Mouse (Mus musculus) thymus, postnatal 0 days (tissue): ENCODE data around the gene Cdc6. TPM values are rescaled to one million over a fixed set of nuclear protein-coding genes. Genes with fewer than 3 reads are reported as not detected.
"Not testable (repeated sequence)": the region's sequence is repeated elsewhere in the genome, so short reads cannot be mapped to it uniquely, and the experiment has no call there.

Experiments
- DNase-seq: peaks from one replicate; pipeline ENCODE4 v3.0.0-alpha.2; 2015; ENCODE audit warnings: low spot score
- polyA plus RNA-seq: library from polyadenylated mRNA; unstranded; fragments of >200 nt; fragmentation: Nextera tagmentation; extraction: Ambion mirVana; gene quantifications from 2 replicates; pipeline ENCODE4 v1.2.1, GENCODE M21; 2015

The Cdc6 gene
- polyA plus RNA-seq, 1 experiment from 2014 or later: 40.6 TPM

DNA sequence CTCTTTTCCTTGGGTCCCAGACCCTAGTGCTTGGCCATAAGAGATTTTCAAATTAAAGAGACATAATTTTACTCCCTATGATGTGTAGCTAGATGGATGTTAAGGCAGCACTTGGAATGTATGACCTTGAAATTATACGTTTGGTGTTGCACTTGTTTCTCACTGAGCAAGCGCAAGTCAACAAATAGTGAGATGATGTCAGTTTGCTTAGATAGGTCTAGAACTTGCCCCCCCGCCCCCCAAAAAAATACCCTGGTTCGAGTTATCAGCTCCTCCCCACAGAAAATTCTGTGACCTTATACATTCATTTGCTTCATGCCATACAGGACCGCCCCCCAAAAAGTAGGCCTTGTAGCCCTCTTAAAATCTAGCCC lies 551 bp upstream of the Cdc6 start:
- no peak for DNase-seq

- DNase-seq: peak; percentile 82
Observed at GRCm38 (mm10) chr11:98909654-98910053, 2.1 kb downstream of the Cdc6 start.

DNA sequence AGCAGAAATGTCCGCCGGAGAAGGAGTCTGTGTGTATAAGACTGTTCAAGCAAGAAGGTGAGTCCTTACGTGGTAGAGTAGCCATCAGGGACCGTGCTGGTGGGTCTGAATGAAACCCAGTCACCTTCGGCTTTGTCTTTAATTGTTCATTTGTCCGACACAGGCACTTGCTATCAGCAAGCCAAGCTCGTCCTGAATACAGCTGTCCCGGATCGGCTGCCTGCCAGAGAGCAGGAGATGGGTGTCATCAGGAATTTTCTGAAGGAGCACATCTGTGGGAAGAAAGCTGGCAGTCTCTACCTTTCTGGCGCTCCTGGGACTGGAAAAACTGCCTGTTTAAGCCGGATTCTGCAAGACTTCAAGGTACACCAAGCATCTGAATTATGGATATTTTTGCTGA lies 2.8 kb downstream of the Cdc6 start:
- DNase-seq: no peak

GRCm38 (mm10) chr11:98911498-98911897 lies 3.9 kb downstream of the Cdc6 start:
- no peak for DNase-seq

DNA sequence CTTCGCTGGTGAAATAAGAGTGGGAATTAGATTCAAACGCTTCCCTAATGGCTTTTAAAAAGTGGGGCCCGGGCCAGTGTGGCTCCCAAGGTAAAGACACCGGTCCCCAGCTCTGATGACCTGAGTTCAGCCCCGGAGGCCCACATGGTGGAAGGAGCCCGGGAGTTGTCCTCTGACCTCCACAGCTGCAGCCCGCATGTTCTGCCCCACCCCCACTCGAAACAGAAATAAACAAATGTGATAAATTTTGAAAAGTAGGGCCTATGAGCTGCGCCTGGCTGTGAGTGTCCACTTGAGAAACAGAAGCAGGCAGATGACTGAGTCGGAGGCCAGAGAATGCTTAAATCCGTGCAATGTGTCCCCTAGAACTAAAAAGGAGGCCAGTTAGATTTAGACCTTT lies 6.6 kb downstream of the Cdc6 start:
- no peak for DNase-seq

GRCm38 (mm10) chr11:98916376-98916775 lies 8.8 kb downstream of the Cdc6 start:
- peak; percentile 57 for DNase-seq

- DNase-seq: no peak
Observed at GRCm38 (mm10) chr11:98917428-98918005, 9.9 kb downstream of the Cdc6 start.

GRCm38 (mm10) chr11:98918231-98918630 lies 10.6 kb downstream of the Cdc6 start:
- peak; percentile 62 for DNase-seq

DNA sequence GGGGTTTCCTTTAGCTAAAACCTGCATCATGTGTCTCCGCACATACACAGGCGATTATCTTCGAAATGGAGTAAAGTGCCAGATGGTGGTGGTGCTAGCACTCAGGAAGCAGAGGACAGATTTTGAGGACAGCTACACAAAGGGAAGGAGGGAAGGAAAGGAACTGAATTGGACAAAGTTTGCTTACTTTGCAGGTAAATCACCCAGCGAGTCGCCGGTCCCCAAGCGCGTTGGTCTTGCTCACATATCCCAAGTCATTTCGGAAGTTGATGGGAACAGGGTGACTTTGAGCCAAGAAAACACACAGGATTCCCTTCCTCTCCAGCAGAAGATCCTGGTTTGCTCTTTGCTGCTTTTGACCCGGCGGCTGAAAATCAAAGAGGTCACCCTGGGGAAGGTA lies 11.4 kb downstream of the Cdc6 start:
- DNase-seq: no peak

DNA sequence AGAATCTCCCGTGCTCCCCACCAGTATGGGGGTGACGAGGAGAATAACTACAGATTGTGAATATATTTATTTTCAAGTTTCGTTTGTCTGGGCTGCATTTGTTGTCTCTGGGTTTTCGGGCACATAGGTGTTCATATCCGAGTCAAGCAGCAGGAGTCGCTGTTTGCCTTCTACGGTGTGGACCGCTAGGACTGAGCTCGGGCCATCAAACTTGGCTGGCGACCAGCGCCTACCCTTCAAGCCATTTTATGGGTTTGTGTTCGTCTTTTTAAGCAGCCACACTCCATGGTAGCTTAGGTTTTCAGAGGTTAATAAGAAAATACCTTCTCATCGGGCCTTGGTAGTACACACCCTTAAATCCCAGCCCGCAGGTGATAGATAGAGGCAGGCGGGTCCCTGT lies 14.2 kb downstream of the Cdc6 start:
- DNase-seq: not testable (repeated sequence)

- DNase-seq: peak; percentile 66
Observed at GRCm38 (mm10) chr11:98922307-98922706, 14.7 kb downstream of the Cdc6 start.

GRCm38 (mm10) chr11:98922851-98923711 lies 15.5 kb downstream of the Cdc6 start:
- DNase-seq: not testable (repeated sequence)

DNA sequence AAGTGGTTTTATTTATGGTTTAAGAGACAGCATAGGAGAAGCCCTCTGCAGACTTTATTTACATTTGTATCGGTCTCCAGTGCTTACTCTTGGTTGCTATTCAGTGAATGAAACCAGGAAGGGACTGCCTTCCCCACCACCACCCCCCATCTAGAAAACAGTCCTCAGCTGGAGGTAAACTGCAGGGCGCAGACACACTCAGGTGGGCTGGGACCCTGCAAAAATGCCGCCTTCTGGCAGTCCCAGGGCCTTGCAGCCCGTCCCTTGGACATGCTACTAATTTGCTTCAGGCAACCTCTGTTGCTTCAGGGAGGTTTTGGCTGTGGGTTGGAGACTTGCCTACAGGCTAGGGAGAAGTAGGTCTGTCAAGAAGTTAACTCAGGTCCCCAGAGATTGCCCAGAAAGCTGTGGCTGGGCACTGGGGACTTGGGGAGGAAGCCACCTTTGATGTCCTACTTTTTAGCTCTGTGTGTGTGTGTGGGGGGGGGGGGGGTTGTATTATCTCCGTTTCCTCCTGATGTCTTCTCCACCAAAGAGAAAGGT lies 17.1 kb downstream of the Cdc6 start:
- DNase-seq: no peak

DNA sequence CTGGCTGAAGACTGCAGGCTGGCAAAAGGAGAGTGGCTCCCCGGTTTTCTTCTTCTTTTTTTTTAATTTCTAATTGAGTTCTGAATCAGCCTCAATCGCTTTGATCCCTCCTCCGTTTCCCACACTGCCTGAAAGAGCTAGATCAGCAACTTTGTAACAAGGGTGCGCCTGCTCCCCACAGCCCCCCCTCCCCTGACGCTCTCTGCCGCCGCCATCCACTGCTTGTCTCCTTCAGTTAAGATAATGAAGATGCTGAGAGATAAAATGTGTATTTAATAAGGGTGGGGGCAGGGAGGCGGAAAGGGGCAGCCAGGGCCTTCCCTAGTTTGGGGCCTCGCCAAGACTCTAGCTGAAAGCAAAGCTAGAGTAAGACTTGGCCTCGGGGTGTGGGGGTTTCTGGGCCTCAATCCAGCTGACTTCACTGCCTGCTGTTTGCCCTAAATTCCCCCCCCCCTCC lies 17.7 kb downstream of the Cdc6 start:
- no peak for DNase-seq

DNA sequence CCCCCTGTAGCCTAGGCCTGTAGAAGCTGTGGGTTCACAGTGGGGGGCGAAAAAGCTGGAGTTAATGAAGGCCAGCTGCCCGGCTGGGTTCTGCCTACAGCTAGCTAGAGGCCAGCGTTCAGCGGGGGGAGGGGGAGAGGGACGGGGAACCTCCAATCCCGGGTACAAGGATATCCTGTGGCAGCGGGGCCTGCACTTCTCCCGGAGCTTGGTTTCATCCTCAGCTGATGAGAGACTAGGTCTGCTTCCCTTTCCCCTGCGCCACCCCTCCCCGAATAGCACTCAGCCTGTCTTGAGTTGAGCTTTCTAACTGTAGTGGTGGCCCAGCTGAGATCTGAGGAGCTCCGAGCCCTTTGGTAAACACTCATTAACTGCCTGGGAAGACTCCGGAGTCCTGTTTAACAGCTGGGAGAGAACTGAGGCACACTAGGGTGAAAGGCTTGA lies 18.3 kb downstream of the Cdc6 start:
- no peak for DNase-seq

DNA sequence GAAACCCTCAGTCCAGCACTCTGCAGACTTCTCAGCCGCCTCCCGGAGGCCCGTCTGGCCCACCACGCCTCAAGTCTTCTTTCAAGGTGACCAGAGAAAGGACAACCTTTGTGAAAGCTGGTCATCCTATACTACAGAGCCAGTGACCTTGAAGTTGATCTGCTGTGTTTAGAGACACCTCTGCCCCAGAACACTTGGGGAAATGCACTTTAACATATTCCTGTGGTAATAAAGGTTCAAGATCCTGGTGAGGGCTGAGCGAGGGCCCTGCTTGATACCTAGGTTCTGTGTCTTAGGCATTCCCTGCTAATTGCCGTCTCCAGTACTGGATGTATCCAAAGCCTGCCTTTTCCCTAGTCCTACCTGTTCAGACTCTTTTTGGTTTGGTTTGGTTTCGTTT lies 19.0 kb downstream of the Cdc6 start:
- DNase-seq: no peak

DNA sequence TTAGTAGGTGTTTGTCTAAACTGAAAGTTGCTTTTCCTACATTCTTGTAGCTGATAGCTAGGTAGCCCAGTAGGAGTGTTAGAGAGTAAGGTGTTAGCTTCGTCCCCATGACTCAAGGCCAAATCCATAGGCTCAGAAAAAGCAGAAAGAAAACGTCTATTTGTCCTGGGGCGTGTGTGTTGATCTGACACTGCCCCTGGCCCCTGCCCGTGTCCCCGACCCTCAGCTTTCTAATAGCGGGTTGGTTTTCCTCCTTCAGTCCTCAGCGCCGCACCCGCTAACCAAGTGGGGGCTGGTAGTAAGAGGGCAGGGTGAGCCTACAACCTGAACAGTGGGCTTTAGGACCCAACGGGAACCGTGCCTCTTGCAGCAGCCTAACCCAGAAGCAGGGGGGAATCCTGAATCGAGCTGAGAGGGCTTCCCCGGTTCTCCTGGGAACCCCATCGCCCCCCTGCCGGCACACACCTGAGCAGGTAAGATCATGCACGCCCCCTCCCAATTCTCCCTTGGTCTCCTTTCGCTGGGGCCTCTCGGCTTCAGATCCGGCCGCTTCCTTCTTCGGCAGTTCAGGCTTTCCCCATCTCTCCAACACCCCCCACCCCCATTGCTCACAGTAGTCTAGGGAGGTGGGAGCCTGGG lies 20.0 kb downstream of the Cdc6 start, which contains the start of gene Rara:
Rara (plus strand) TSS at position 381 of the 639 bp plus-strand sequence.
- peak; percentile 35 for DNase-seq

- DNase-seq: no peak
Observed at GRCm38 (mm10) chr11:98928186-98928893, 20.7 kb downstream of the Cdc6 start.

DNA sequence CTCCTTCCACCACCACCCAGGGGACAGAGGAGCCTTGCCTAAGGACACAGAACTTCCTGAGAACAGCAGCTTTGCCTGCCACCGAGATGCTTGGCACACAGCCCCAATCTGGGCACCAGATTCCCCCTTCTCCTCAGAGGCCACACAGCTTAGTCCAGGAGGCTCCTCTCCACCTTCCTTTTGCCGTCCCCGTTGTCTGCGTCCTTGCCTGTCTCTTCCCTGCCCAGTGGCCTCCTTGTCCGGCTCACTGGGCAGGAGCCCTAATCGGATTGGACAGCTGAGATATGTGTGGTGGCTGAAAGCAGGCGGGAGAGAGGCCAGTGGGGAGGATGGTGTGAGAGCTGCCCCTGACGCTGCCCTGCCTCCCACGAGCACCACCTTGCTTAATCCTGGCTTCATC lies 21.9 kb downstream of the Cdc6 start:
- DNase-seq: no peak

GRCm38 (mm10) chr11:98930127-98930601 lies 22.6 kb downstream of the Cdc6 start:
- no peak for DNase-seq
